Mouse (Mus musculus) ES-Bruce4 (cell line): ENCODE measurements around the gene Hipk4. TPM values are rescaled to one million over a fixed set of nuclear protein-coding genes. Genes with fewer than 3 reads are reported as not detected.

ENCODE experiments used
- H3K27ac ChIP-seq: 2 replicates; pipeline ENCODE4 v1.5.1; 2012; ENCODE audit warnings: low read length, inconsistent platforms; ENCODE audit not compliant: insufficient read depth
- H3K27me3 ChIP-seq: 2 replicates; pipeline ENCODE4 v1.6.1; 2012; ENCODE audit warnings: mild to moderate bottlenecking, low read length, inconsistent platforms; ENCODE audit not compliant: control insufficient read depth, poor library complexity, insufficient read depth, severe bottlenecking
- H3K36me3 ChIP-seq: 2 replicates; pipeline ENCODE4 v1.6.1; 2012; ENCODE audit warnings: inconsistent platforms, mild to moderate bottlenecking, low read length, moderate library complexity; ENCODE audit not compliant: control insufficient read depth, poor library complexity, insufficient read depth, severe bottlenecking
- H3K4me1 ChIP-seq: one replicate; pipeline ENCODE4 v1.8.1; 2011; ENCODE audit warnings: low read length; ENCODE audit not compliant: control insufficient read depth, insufficient read depth
- H3K4me3 ChIP-seq: 2 replicates; pipeline ENCODE4 v1.5.1; 2011; ENCODE audit warnings: low read depth, mild to moderate bottlenecking, low read length
- H3K9ac ChIP-seq: 2 replicates; pipeline ENCODE4 v1.6.1; 2012; ENCODE audit warnings: low read depth, mild to moderate bottlenecking, inconsistent platforms; ENCODE audit not compliant: poor library complexity, severe bottlenecking
- H3K9me3 ChIP-seq: replicated peaks from 2 replicates; pipeline ENCODE4 v1.6.1; 2012; ENCODE audit warnings: mild to moderate bottlenecking, low read length, inconsistent platforms; ENCODE audit not compliant: control insufficient read depth, poor library complexity, insufficient read depth, severe bottlenecking
- CTCF ChIP-seq: IDR thresholded peaks from one replicate; pipeline ENCODE4 v1.8.1; 2011; ENCODE audit warnings: low read depth, low read length
- EP300 ChIP-seq: IDR thresholded peaks from 2 replicates; pipeline ENCODE4 v1.6.1; 2011; ENCODE audit warnings: low read depth, low read length; ENCODE audit not compliant: insufficient read depth
- POLR2A ChIP-seq: IDR thresholded peaks from one replicate; pipeline ENCODE4 v1.8.1; 2011; ENCODE audit warnings: low read length; ENCODE audit not compliant: insufficient read depth
- polyA plus RNA-seq: library from polyadenylated mRNA; stranded (reverse); fragments of >200 nt; gene quantifications from 2 replicates; pipeline ENCODE4 v1.2.4, GENCODE M21; 2011; ENCODE audit warnings: low read depth; ENCODE audit not compliant: missing spikeins, insufficient read depth, insufficient read length

Hipk4 gene
- polyA plus RNA-seq, 1 experiment: 1.5 TPM

DNA sequence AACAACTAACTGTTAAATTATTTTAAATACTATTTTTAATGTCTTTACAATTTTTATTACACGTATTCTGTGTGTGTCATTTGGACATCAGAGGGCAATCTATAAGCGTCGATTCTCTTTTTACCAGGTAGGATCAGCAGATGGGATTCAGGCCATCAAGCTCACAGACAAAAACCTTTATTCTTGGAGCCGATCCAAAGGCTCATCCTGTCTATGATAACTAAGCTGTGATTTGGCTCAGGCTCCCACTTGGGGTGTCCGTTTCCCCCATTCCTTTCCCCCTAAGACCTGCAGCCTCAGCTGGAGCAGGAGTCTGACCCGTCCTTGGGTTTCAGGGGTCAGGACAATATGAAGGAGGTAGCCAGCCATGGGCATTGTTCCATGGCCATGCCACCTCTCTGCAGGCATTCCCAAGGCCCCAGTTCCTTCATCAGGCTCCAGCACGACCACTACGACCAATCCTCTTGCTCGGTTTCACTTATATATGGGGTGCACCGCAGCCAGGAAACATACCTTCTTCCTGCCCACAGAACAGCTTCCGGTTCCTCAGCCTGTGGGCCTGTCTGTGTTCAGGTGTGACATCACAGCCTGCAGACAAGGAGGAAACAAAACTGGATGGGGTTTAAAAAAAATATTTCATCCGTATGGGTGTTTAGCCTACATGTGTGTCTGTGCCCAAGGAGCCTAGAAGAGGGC, 21.8 kb downstream of the Hipk4 start:
- Histone ChIP-seq H3K4me3 (no peak overlapping the region), H3K9me3 (no peaks in the 10 kb centered on the region), H3K36me3 (no peaks in the 10 kb centered on the region; the same call in 1 of the 2 replicates), H3K27me3 (no peaks in the 10 kb centered on the region), H3K27ac (no peak overlapping the region), H3K9ac (no peak overlapping the region), H3K4me1 (no peaks in the 10 kb centered on the region)
- TF ChIP-seq CTCF (no peak), EP300 (no peak), POLR2A (no peak)

DNA sequence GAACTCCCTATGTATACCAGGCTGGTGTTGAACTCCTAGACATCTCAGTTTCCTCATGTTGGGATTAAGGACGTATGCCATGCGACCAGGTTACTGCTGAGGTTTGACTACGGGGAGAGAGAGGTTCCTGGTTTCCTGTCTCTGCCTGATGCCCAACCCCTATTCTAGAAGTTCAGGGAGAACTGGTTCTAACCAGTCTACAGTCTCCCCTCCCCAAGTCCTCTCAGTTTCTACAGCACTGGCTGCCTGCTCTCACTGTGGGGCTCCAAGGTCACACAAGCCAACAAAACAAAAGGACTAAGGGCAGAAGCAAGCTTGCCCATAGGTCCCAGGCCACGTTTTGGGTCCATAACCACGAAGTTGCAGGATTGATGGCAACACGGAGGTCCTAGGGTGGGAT, 26.5 kb downstream of the Hipk4 start:
- no peaks in the 10 kb centered on the region for H3K4me1 ChIP-seq
- H3K27me3 ChIP-seq: no peaks in the 10 kb centered on the region
- H3K4me3 ChIP-seq: peak overlapping the region; percentile 16; the same call in 1 of the 2 replicates
- H3K27ac ChIP-seq: peak overlapping the region; percentile 48
- H3K9ac ChIP-seq: 0 out of 2 replicates have a peak overlapping the region, but pooled peaks have one; percentile 16
- TF ChIP-seq EP300 (peak; percentile 65; the same call in 1 of the 2 replicates), CTCF (no peak)
- H3K9me3 ChIP-seq: no peaks in the 10 kb centered on the region
- no peaks in the 10 kb centered on the region for H3K36me3 ChIP-seq

DNA sequence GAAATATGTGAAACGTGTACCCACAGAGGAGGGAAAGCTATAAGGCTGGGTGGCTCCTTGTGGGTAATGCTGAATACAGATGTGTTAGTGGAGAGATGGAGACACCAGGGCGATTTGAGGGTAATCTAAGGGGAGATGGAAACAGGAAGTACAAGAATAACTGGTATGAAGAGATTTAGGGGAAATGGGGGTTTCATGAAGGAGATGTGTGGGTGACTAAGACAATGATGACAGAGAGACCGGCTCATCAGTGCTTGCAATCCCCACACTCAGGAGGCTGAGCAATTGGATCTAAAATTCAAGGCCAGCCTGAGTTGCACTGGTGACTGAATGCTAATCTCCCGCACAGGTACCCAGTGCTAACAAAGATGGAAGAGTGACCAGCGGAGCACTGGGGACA, 29.0 kb downstream of the Hipk4 start:
- H3K27ac ChIP-seq: no peak overlapping the region
- peak overlapping the region; percentile 85 for H3K4me3 ChIP-seq
- no peaks in the 10 kb centered on the region for H3K4me1 ChIP-seq
- H3K9ac ChIP-seq: peak overlapping the region; percentile 28; the same call in 1 of the 2 replicates
- peaks cover 9% of the 10 kb centered on the region for H3K36me3 ChIP-seq
- H3K27me3 ChIP-seq: no peaks in the 10 kb centered on the region
- TF ChIP-seq EP300 (no peak), POLR2A (no peak), CTCF (no peak)
- H3K9me3 ChIP-seq: no peaks in the 10 kb centered on the region

DNA sequence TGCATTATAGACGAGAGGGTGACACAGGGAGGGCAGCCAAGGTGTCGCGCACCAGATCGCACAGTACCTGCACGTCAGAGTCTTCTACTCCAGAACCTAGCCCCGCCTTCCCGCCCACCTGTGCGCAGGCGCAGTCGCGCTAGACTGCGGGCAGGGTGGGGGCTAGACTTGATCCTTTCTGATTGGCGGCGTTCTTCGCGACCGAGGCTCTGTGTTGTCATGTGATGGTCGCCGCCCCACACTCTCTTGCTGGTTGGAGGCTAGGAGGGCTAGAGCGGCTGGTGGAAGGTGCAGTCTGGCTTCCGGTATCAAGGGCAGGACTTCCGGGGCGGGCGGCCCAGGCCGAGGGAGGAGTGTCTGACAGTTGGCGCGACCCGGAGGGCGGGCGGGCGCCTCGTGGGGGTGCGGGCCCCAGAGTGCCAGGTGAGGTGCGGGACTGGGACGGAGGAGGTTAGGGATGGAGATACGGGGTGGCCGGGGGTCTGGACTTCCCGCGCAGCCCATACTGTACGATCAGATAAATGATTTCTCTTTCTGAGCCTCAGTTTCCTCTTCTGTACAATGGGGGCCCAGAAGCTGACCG, 30.0 kb downstream of the Hipk4 start, which contains the start of the genes Pld3 and 2310022A10Rik:
Gene Pld3 (minus strand): TSS at position 288 of the 583 bp plus-strand sequence.
Gene 2310022A10Rik (plus strand): TSS at position 303 of the 583 bp plus-strand sequence.
- H3K9me3 ChIP-seq: no peaks in the 10 kb centered on the region
- no peaks in the 10 kb centered on the region for H3K4me1 ChIP-seq
- no peak for TF ChIP-seq CTCF
- peak; percentile 82 for TF ChIP-seq POLR2A
- 0 out of 2 replicates have a peak, but pooled peaks have one; percentile 44 for TF ChIP-seq EP300
- H3K4me3 ChIP-seq: peak within 1 kb of the TSS; percentile 98
- peak within 1 kb of the TSS; percentile 85 for H3K9ac ChIP-seq
- peak within 1 kb of the TSS; percentile 52 for H3K27ac ChIP-seq
- H3K36me3 ChIP-seq: peaks cover 9% of the 10 kb centered on the region
- H3K27me3 ChIP-seq: no peaks in the 10 kb centered on the region

DNA sequence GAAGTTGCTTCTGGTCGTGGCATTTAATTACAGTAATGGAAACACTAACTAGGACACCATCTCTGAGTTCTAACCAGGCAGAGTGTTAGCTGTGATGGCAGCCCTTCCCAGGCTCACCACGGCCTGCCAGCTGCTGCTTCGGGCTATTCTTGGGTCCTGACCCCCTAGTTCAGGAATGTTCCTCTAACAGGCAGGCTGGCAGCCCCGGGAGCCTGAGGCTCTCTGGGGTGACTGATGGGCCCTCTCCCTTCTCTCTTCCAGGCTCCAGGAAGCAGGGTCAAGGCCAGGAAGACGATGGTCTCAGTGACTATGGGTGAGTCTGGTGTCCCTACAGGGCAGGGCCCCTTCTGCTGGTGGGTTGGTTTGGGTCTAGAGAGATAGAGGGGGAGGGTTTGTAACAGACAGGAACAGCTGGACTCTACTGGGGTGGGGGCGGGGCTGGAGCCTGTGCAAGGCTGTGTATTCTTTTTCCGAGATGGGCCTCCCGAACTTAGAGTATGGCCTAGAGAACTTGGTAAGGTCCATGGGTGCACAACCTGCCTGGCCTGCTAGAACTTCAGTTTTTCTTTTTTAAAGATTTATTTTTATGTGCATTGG, 37.3 kb downstream of the Hipk4 start:
- Histone ChIP-seq H3K9me3 (no peaks in the 10 kb centered on the region), H3K27me3 (no peaks in the 10 kb centered on the region), H3K4me1 (no peaks in the 10 kb centered on the region), H3K9ac (no peak overlapping the region), H3K4me3 (no peak overlapping the region), H3K27ac (no peak overlapping the region), H3K36me3 (peaks cover 35% of the 10 kb centered on the region)
- TF ChIP-seq EP300: no peak
- no peak for TF ChIP-seq CTCF
- no peak for TF ChIP-seq POLR2A
